Mouse (Mus musculus) forebrain, embryonic 12.5 days (tissue): ENCODE results near the gene Rab5if. TPM values are rescaled to one million over a fixed set of nuclear protein-coding genes. Genes with fewer than 3 reads are reported as not detected.
"Not testable (repeated sequence)": the region's sequence is repeated elsewhere in the genome, so short reads cannot be mapped to it uniquely, and the experiment has no call there.

Experiments
- ATAC-seq: fragments of 200-750 bp; cut with Nextera tagmentation; 2 replicates; pipeline ENCODE4 v1.8.0; 2017; ENCODE audit warnings: moderate TSS enrichment; ENCODE audit not compliant: low FRiP score
- H3K27ac ChIP-seq: fragments of 300-500 bp; sonication (generic); 2 replicates; pipeline ENCODE4 v1.5.1; 2016; ENCODE audit warnings: mild to moderate bottlenecking
- H3K27me3 ChIP-seq: fragments of 300-500 bp; sonication (generic); 2 replicates; pipeline ENCODE4 v1.6.1; 2016; ENCODE audit warnings: mild to moderate bottlenecking
- H3K36me3 ChIP-seq: fragments of 300-500 bp; sonication (generic); replicated peaks from 2 replicates; pipeline ENCODE4 v1.6.1; 2016; ENCODE audit warnings: mild to moderate bottlenecking
- H3K4me1 ChIP-seq: fragments of 300-500 bp; sonication (generic); 2 replicates; pipeline ENCODE4 v1.6.1; 2016
- H3K4me2 ChIP-seq: fragments of 300-500 bp; sonication (generic); 2 replicates; pipeline ENCODE4 v1.6.1; 2016; ENCODE audit warnings: mild to moderate bottlenecking, moderate library complexity
- H3K4me3 ChIP-seq: fragments of 300-500 bp; sonication (generic); replicated peaks from 2 replicates; pipeline ENCODE4 v1.5.1; 2016; ENCODE audit warnings: mild to moderate bottlenecking
- H3K9ac ChIP-seq: fragments of 300-500 bp; sonication (generic); 2 replicates; pipeline ENCODE4 v1.6.1; 2016; ENCODE audit warnings: mild to moderate bottlenecking
- H3K9me3 ChIP-seq: fragments of 300-500 bp; sonication (generic); 2 replicates; pipeline ENCODE4 v1.6.1; 2016
- WGBS: fragments of 180-500 bp; shearing (Covaris S2); methylation state at CpG from one replicate; pipeline ENCODE4 v1.1.7; 2016; 5-methylcytosine and 5-hydroxymethylcytosine counted together
- polyA plus RNA-seq: library from polyadenylated mRNA; unstranded; fragments of >200 nt; fragmentation: Nextera tagmentation; extraction: Ambion mirVana; gene quantifications from 2 replicates; pipeline ENCODE4 v1.2.1, GENCODE M21; 2016

Rab5if gene
- polyA plus RNA-seq, 1 experiment from 2014 or later: 173 TPM

- 79% methylated on average over 4 of the region's 4 CpGs for WGBS
- no peak overlapping the region for H3K9ac ChIP-seq
- no peak overlapping the region for H3K4me3 ChIP-seq
- no peaks in the 10 kb centered on the region for H3K4me1 ChIP-seq
- no peaks in the 10 kb centered on the region for H3K36me3 ChIP-seq
- no peak overlapping the region for H3K27ac ChIP-seq
- H3K9me3 ChIP-seq: no peaks in the 10 kb centered on the region
- ATAC-seq: no peak
- no peak overlapping the region for H3K4me2 ChIP-seq
- H3K27me3 ChIP-seq: 0 out of 2 replicates have a peak, but pooled peaks cover 2% of the 10 kb centered on the region
Measured at GRCm38 (mm10) chr2:156898374-156898773, 35.4 kb downstream of the Rab5if start.

GRCm38 (mm10) chr2:156899184-156899583 is 36.3 kb downstream of the Rab5if start:
- 84% methylated on average over 4 of the region's 4 CpGs for WGBS
- Histone ChIP-seq H3K27ac (no peak overlapping the region), H3K36me3 (no peaks in the 10 kb centered on the region)

GRCm38 (mm10) chr2:156901344-156901743 is 38.4 kb downstream of the Rab5if start:
- H3K4me1 ChIP-seq: no peaks in the 10 kb centered on the region
- no peak overlapping the region for H3K27ac ChIP-seq
- no peaks in the 10 kb centered on the region for H3K9me3 ChIP-seq
- no peak overlapping the region for H3K4me3 ChIP-seq
- H3K9ac ChIP-seq: no peak overlapping the region
- WGBS: 85% methylated on average over 2 of the region's 2 CpGs
- H3K36me3 ChIP-seq: no peaks in the 10 kb centered on the region
- H3K27me3 ChIP-seq: 0 out of 2 replicates have a peak, but pooled peaks cover 2% of the 10 kb centered on the region
- no peak overlapping the region for H3K4me2 ChIP-seq
- ATAC-seq: no peak

More at GRCm38 (mm10) chr2:156899184-156899583, 36.3 kb downstream of the Rab5if start:
- ATAC-seq: no peak
- H3K9ac ChIP-seq: no peak overlapping the region
- H3K4me3 ChIP-seq: no peak overlapping the region
- no peaks in the 10 kb centered on the region for H3K4me1 ChIP-seq
- no peak overlapping the region for H3K4me2 ChIP-seq
- H3K9me3 ChIP-seq: no peaks in the 10 kb centered on the region
- 0 out of 2 replicates have a peak, but pooled peaks cover 2% of the 10 kb centered on the region for H3K27me3 ChIP-seq

DNA sequence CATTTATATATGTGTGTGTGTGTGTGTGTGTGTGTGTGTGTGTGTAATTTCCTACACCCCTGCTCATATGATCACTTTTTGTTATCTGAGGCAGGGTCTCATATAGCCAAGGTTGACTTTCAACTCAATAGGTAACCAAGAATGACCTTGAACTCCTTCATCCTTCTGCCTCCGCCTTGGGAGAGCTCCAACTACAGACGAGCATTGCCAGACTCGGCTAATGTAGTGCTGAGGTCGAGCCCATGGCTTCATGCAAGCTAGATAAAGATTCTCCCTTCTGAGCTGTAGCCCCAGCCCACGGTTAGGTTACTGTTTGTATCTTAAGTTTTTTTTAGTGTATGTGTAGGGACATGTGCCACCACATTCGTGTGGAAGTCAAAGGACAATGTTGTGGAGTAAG is 39.0 kb downstream of the Rab5if start:
- Histone ChIP-seq H3K4me2 (no peak overlapping the region), H3K9me3 (no peaks in the 10 kb centered on the region), H3K4me3 (no peak overlapping the region), H3K27ac (no peak overlapping the region), H3K36me3 (no peaks in the 10 kb centered on the region), H3K9ac (no peak overlapping the region), H3K4me1 (no peaks in the 10 kb centered on the region), H3K27me3 (0 out of 2 replicates have a peak, but pooled peaks cover 2% of the 10 kb centered on the region)
- ATAC-seq: no peak
- WGBS: 78% methylated on average over 6 of the region's 6 CpGs

GRCm38 (mm10) chr2:156902411-156902810 is 39.5 kb downstream of the Rab5if start:
- not testable (repeated sequence) for H3K27me3 ChIP-seq, H3K4me1 ChIP-seq, H3K9ac ChIP-seq, H3K9me3 ChIP-seq, H3K4me2 ChIP-seq, H3K4me3 ChIP-seq, H3K27ac ChIP-seq, ATAC-seq, H3K36me3 ChIP-seq
- WGBS: 71% methylated on average over 3 of the region's 4 CpGs

DNA sequence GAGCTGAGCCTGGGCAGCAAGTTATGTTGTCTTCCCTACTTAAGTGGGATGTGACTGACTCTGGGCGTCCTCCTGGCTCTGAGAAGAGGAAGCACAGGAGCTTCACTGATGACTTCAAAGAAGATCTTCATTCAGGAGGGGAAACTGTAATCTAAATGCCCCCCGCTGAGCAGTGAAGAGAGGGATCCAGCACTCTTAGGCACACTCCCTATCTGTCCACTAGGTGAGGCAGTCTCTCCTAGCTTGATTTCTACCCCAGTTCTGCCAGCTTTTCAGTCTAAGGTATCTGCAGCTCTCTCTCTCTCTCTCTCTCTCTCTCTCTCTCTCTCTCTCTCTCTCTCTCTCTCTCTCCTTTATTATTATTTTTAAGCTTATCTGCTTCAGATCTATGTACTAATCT is 40.4 kb downstream of the Rab5if start:
- H3K27ac ChIP-seq: no peak overlapping the region
- no peaks in the 10 kb centered on the region for H3K9me3 ChIP-seq
- 0 out of 2 replicates have a peak, but pooled peaks cover 2% of the 10 kb centered on the region for H3K27me3 ChIP-seq
- no peak for ATAC-seq
- no peak overlapping the region for H3K4me3 ChIP-seq
- H3K9ac ChIP-seq: no peak overlapping the region
- WGBS: 50% methylated on average over 2 of the region's 2 CpGs
- H3K4me1 ChIP-seq: no peaks in the 10 kb centered on the region
- H3K4me2 ChIP-seq: no peak overlapping the region
- H3K36me3 ChIP-seq: no peaks in the 10 kb centered on the region

- no peak overlapping the region for H3K27ac ChIP-seq
- 29% methylated on average over 6 of the region's 6 CpGs for WGBS
- H3K36me3 ChIP-seq: no peaks in the 10 kb centered on the region
- no peaks in the 10 kb centered on the region for H3K27me3 ChIP-seq
- H3K4me2 ChIP-seq: no peak overlapping the region
- H3K4me3 ChIP-seq: no peak overlapping the region
- no peak overlapping the region for H3K9ac ChIP-seq
- no peaks in the 10 kb centered on the region for H3K4me1 ChIP-seq
- no peak for ATAC-seq
- H3K9me3 ChIP-seq: no peaks in the 10 kb centered on the region
Measured at GRCm38 (mm10) chr2:156904976-156905717, 42.2 kb downstream of the Rab5if start.

DNA sequence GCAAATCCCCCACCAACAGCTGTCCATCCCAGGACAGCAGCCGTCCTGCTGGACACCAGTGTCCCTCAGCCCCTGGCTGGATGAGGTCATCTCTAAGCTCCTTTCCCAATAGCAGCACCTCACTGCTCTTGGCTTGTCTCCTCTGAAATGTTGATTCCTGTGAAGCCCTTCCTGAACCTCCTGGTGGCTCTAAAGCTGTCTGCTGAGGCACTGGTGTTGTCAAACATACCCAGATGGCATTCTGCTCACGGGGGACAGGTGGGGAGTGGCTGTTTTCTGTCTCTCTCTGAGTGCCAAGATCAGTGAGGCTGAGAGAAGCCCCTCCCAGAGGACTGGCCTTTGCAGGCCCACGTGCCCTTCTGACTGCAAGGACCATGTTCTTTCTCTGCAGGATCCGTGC is 43.0 kb downstream of the Rab5if start:
- H3K9me3 ChIP-seq, H3K27me3 ChIP-seq, H3K4me2 ChIP-seq, H3K9ac ChIP-seq, H3K27ac ChIP-seq, H3K36me3 ChIP-seq, H3K4me1 ChIP-seq, ATAC-seq, H3K4me3 ChIP-seq: not testable (repeated sequence)
- WGBS: 42% methylated on average over 4 of the region's 4 CpGs

DNA sequence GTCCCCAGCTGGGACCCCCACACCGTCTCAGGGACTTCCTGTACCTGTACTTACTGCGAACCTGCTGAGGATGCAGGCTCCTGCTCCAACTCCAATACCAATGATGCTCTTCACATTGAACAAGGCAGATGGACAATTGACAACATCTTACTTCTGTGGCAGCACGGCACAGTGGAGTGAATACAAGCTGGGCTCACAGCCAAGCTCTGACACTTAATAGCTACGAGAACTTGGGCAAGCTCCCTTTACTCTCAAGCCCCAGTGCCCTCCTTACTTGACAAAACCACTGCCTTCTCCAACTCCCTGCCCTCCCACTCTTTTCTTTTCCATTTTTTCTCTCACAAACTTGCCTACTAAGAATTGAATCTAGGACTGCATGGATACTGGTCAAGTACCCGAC is 50.3 kb downstream of the Rab5if start:
- Histone ChIP-seq H3K36me3 (no peaks in the 10 kb centered on the region), H3K27me3 (no peaks in the 10 kb centered on the region), H3K9ac (no peak overlapping the region), H3K4me3 (no peak overlapping the region), H3K4me1 (no peaks in the 10 kb centered on the region; the same call in 1 of the 2 replicates), H3K4me2 (no peak overlapping the region), H3K27ac (no peak overlapping the region), H3K9me3 (no peaks in the 10 kb centered on the region)
- no peak for ATAC-seq
- 75% methylated on average over 5 of the region's 5 CpGs for WGBS

GRCm38 (mm10) chr2:156915559-156915958 is 52.6 kb downstream of the Rab5if start:
- 84% methylated on average over 3 of the region's 3 CpGs for WGBS
- H3K36me3 ChIP-seq: no peaks in the 10 kb centered on the region
- H3K4me3 ChIP-seq: no peak overlapping the region
- H3K9me3 ChIP-seq: no peaks in the 10 kb centered on the region
- H3K4me1 ChIP-seq: no peaks in the 10 kb centered on the region; the same call in 1 of the 2 replicates
- H3K4me2 ChIP-seq: no peak overlapping the region
- no peak overlapping the region for H3K9ac ChIP-seq
- no peak for ATAC-seq
- H3K27me3 ChIP-seq: no peaks in the 10 kb centered on the region
- H3K27ac ChIP-seq: no peak overlapping the region

- no peak overlapping the region for H3K4me2 ChIP-seq
- no peaks in the 10 kb centered on the region; the same call in 1 of the 2 replicates for H3K4me1 ChIP-seq
- ATAC-seq: no peak
- H3K9ac ChIP-seq: no peak overlapping the region
- WGBS: 85% methylated on average over 3 of the region's 3 CpGs
- no peaks in the 10 kb centered on the region for H3K36me3 ChIP-seq
- H3K4me3 ChIP-seq: no peak overlapping the region
- H3K9me3 ChIP-seq: no peaks in the 10 kb centered on the region
- no peak overlapping the region for H3K27ac ChIP-seq
- no peaks in the 10 kb centered on the region for H3K27me3 ChIP-seq
Measured at GRCm38 (mm10) chr2:156916419-156917125, 53.6 kb downstream of the Rab5if start.

DNA sequence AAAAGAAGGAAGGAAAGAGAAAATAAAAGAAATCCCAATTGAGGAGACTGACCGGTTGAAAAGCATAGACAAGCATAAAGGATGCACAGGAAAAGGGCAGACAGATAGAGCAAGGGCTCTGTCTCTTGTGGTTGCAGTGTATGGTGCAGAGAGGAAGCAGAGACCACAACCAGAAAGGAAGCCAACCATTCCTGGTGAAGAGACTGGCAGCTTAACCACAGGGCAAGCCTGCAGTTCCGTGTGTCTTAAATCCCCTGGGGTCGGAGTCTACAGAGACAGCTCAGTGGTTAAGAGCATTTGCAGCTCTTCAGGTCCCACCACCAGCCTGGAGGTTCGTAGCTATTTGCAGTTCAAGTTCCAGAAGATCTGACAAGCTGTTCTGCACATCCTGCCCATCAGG is 55.6 kb downstream of the Rab5if start:
- H3K9me3 ChIP-seq: no peaks in the 10 kb centered on the region
- no peaks in the 10 kb centered on the region for H3K27me3 ChIP-seq
- no peak overlapping the region for H3K4me3 ChIP-seq
- H3K4me1 ChIP-seq: no peaks in the 10 kb centered on the region
- H3K9ac ChIP-seq: no peak overlapping the region
- no peak for ATAC-seq
- H3K36me3 ChIP-seq: no peaks in the 10 kb centered on the region
- no peak overlapping the region for H3K27ac ChIP-seq
- WGBS: 77% methylated on average over 4 of the region's 4 CpGs
- H3K4me2 ChIP-seq: no peak overlapping the region

DNA sequence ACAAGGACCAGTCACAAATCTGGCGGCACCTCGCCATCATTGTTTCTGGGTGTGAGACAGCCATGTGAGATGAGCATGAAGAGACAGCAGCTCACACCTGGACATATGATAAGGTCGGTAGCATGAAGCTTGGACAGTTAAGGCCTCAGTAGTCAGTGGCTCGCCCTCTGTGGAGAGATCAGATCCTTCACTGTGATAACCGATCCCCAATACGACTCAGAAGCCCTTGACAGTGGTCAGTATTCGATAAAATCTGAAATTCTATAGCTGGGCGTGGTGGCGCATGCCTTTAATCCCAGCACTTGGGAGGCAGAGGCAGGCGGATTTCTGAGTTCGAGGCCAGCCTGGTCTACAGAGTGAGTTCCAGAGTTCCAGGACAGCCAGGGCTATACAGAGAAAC is 56.3 kb downstream of the Rab5if start:
- 93% methylated on average over 11 of the region's 11 CpGs for WGBS
- H3K27ac ChIP-seq, H3K27me3 ChIP-seq, H3K4me3 ChIP-seq, H3K9me3 ChIP-seq, ATAC-seq, H3K4me1 ChIP-seq, H3K4me2 ChIP-seq, H3K36me3 ChIP-seq, H3K9ac ChIP-seq: not testable (repeated sequence)
